Mouse (Mus musculus) forebrain, embryonic 15.5 days (tissue): ENCODE data around the gene Ccdc57. TPM values are rescaled to one million over a fixed set of nuclear protein-coding genes. Genes with fewer than 3 reads are reported as not detected.

Experiments
- ATAC-seq: fragments of 200-750 bp; cut with Nextera tagmentation; replicated peaks from 2 replicates; pipeline ENCODE4 v1.8.0; 2017; ENCODE audit warnings: mild to moderate bottlenecking, moderate TSS enrichment, moderate library complexity
- H3K27ac ChIP-seq: fragments of 300-500 bp; sonication (generic); replicated peaks from 2 replicates; pipeline ENCODE4 v1.5.1; 2015; ENCODE audit warnings: mild to moderate bottlenecking, inconsistent platforms
- H3K27me3 ChIP-seq: fragments of 300-500 bp; sonication (generic); 2 replicates; pipeline ENCODE4 v1.6.1; 2015; ENCODE audit warnings: inconsistent platforms
- H3K36me3 ChIP-seq: fragments of 300-500 bp; sonication (generic); 2 replicates; pipeline ENCODE4 v1.6.1; 2015; ENCODE audit warnings: mild to moderate bottlenecking, inconsistent platforms
- H3K4me1 ChIP-seq: fragments of 300-500 bp; sonication (generic); 2 replicates; pipeline ENCODE4 v1.6.1; 2015; ENCODE audit warnings: inconsistent platforms
- H3K4me2 ChIP-seq: fragments of 300-500 bp; sonication (generic); replicated peaks from 2 replicates; pipeline ENCODE4 v1.6.1; 2015; ENCODE audit warnings: mild to moderate bottlenecking, inconsistent platforms
- H3K4me3 ChIP-seq: fragments of 300-500 bp; sonication (generic); 2 replicates; pipeline ENCODE4 v1.5.1; 2015; ENCODE audit warnings: mild to moderate bottlenecking, inconsistent platforms
- H3K9ac ChIP-seq: fragments of 300-500 bp; sonication (generic); replicated peaks from 2 replicates; pipeline ENCODE4 v1.6.1; 2015; ENCODE audit warnings: mild to moderate bottlenecking, inconsistent platforms
- H3K9me3 ChIP-seq: fragments of 300-500 bp; sonication (generic); 2 replicates; pipeline ENCODE4 v1.6.1; 2016; ENCODE audit warnings: inconsistent platforms
- WGBS: fragments of 180-500 bp; shearing (Covaris S2); methylation state at CpG from one replicate; pipeline ENCODE4 v1.1.7; 2015; ENCODE audit warnings: mixed read lengths; 5-methylcytosine and 5-hydroxymethylcytosine counted together
- polyA plus RNA-seq: library from polyadenylated mRNA; unstranded; fragments of >200 nt; fragmentation: Nextera tagmentation; extraction: Ambion mirVana; gene quantifications from 2 replicates; pipeline ENCODE4 v1.2.1, GENCODE M21; 2015

Gene Ccdc57
- polyA plus RNA-seq, 1 experiment from 2014 or later = 7.0 TPM

DNA sequence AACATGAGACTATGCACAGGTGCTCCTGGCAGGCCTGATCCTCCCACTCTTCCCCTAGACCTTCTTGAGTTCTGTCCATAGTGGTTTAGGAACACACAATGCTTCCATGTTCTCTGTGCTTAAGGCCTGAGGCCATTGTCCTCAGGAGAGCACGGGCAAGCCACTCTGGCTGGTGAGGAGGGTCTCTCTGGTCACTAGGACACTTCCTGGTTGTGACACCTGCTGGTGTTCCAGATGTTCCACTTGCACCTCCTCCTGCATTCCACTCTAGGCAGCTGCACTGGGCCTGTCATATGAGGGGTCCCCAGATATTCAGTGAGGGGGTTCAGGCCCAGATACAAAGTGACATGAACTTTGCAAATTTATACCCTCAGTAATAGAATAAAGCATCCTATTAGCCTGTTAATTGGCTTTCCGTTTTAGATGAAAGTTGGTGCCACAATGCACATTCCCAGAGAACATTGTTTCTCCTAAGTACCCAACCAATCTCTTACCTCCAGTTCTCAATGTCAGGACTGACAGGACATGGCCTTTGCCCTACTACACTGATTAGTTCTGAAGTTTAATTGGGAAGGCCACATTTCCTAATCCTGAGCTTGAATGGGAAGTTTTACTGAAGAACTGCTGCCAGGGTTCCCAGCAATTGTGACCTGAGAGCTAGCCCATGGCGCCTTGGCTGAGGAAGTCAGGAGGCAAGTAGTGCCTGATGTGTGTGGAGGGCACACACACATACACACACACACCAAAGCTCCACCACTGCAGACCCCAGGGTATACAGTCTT lies 100.8 kb downstream of the Ccdc57 start:
- H3K27me3 ChIP-seq = no peaks in the 10 kb centered on the region
- no peak overlapping the region for H3K4me3 ChIP-seq
- H3K4me2 ChIP-seq = no peak overlapping the region
- H3K4me1 ChIP-seq = peaks cover 13% of the 10 kb centered on the region
- H3K9ac ChIP-seq = no peak overlapping the region
- no peak overlapping the region for H3K27ac ChIP-seq
- no peaks in the 10 kb centered on the region for H3K9me3 ChIP-seq
- no peak for ATAC-seq
- WGBS = 58% methylated on average over 3 of the region's 3 CpGs
- H3K36me3 ChIP-seq = no peaks in the 10 kb centered on the region

DNA sequence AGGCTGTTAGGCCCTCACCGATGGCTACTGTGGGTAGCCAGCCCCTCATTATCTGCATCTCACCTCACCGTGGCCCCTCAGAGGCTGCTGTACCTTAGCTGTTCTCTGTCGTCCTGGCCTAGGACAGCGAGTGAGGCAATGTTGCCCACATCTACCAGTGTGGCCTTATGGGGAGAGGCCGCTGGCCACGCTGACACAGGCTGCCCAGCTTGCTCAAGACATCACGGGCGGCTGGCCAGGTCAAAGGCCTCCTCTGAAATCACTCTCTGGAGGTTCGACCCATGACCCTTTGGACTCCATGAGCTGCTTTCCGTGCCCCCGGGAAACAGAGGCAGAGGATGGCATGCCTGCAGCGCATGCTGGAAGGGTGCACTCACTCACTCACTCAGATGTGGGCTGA lies 102.0 kb downstream of the Ccdc57 start:
- H3K4me2 ChIP-seq = no peak overlapping the region
- no peaks in the 10 kb centered on the region for H3K27me3 ChIP-seq
- H3K27ac ChIP-seq = no peak overlapping the region
- no peaks in the 10 kb centered on the region; the same call in 1 of the 2 replicates for H3K36me3 ChIP-seq
- peaks cover 19% of the 10 kb centered on the region for H3K4me1 ChIP-seq
- no peak overlapping the region for H3K4me3 ChIP-seq
- no peaks in the 10 kb centered on the region for H3K9me3 ChIP-seq
- no peak overlapping the region for H3K9ac ChIP-seq
- no peak for ATAC-seq
- WGBS = 91% methylated on average over 12 of the region's 12 CpGs

DNA sequence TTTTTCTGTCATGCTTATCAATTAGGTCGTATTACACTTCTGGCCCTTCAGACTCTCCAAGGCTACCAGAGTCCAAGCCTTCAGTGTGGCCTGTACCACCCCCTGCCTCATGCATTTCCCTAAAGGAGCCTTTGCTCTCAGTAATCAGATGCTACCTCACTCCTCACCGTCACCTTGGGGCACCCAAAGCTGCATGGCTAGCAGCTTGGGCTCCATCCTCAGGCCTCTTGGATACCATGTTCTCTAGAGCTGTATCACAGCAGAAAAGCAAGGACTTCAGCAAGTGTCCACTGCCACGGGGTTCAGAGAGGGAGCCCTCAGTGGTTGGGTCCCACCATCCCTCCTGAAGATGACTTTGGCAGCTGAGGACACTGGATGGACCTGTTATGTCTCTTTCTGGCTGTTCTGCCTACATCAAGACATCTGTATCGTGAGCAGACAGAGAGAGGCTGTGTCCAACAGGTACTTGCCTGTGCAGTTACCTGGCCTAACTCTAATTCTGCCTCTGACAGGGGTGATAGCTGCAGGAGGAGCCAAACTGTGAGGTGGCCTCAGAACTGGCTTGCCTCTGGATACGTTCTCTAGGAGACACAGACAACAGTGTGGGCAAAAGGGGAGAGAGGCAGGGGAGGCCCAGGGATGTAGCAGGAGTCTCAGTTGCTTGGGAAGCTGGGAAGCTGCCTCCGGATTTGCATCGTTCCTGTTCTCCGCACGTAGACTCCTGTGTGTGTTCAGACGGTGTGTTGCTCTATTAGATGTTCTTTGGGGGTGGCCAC lies 102.7 kb downstream of the Ccdc57 start:
- H3K4me3 ChIP-seq = no peak overlapping the region
- 89% methylated on average over 10 of the region's 10 CpGs for WGBS
- H3K4me1 ChIP-seq = peaks cover 26% of the 10 kb centered on the region
- no peak overlapping the region for H3K9ac ChIP-seq
- ATAC-seq = no peak
- H3K27me3 ChIP-seq = no peaks in the 10 kb centered on the region
- H3K9me3 ChIP-seq = no peaks in the 10 kb centered on the region
- H3K36me3 ChIP-seq = no peaks in the 10 kb centered on the region; the same call in 1 of the 2 replicates
- H3K27ac ChIP-seq = no peak overlapping the region
- H3K4me2 ChIP-seq = no peak overlapping the region

DNA sequence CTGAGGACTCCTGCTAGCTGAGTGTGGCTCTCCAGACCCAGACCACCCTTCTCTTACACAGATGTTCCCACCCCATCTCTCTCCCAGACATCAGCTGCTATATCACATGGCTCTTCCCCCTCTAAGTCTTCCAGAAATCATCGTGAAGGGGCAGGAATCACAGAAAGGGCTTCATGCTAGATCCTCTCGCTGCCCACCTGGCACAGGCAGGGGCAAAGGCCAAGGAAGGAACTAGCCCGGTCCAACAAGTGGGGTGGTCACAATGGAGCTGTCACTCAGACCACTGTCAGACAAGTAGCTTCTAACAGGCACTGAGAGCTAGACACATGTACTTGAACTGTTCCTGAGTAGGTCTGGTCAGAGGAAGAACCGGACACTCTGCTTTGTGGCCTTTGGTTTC lies 104.3 kb downstream of the Ccdc57 start:
- no peaks in the 10 kb centered on the region for H3K27me3 ChIP-seq
- no peak overlapping the region for H3K4me3 ChIP-seq
- 71% methylated on average over 4 of the region's 4 CpGs for WGBS
- H3K27ac ChIP-seq = no peak overlapping the region
- no peak for ATAC-seq
- H3K36me3 ChIP-seq = no peaks in the 10 kb centered on the region; the same call in 1 of the 2 replicates
- H3K9me3 ChIP-seq = no peaks in the 10 kb centered on the region
- H3K4me1 ChIP-seq = peaks cover 15% of the 10 kb centered on the region
- H3K9ac ChIP-seq = no peak overlapping the region
- no peak overlapping the region for H3K4me2 ChIP-seq

DNA sequence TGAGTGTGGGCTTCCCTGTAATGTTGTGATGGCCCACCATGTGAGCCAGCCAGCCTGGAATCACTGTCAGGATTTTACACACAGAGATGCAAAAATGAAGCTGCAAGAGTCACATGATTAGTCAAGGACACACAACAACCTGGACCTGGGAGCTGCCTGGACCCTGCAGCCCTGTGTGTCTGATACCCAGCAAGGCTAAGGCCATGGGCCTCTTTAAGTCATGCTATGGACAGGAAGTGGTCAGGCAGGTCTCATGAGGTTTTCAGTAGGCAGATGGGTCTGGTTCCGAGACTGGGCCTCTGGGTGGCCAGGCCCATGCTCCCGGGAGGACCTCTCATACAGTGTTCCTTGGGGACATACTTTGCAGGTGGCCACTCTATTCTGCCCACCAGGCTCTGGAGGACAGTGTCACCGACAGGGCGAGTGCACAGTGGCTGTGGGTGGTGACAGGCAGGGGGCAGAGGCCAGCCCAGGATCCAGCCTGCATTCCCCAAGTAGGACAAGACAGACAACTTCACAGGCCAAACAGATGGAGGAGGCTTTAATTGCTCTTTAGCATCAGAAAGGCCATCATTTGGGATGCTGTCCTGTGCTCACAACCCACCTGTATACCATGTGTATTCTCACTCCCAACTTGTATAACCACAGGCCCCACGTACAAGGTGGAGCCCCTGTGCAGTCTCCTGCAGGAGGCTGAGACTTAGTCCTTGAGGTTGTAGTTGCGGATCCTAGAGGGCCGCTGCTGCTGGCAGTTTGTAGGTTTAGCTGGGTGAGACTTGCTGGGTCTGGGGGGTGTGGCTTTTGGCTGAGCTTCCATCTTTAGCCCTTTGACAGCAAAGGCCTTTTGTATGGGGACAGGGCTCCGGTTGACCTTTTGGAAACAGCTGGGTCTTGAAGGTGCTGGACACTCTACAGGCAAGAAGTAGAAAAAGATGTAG lies 106.4 kb downstream of the Ccdc57 start:
- 85% methylated on average over 8 of the region's 8 CpGs for WGBS
- Histone ChIP-seq H3K27ac (peak overlapping the region; percentile 99), H3K4me2 (no peak overlapping the region), H3K36me3 (peaks cover 8% of the 10 kb centered on the region; the same call in 1 of the 2 replicates), H3K27me3 (no peaks in the 10 kb centered on the region), H3K9me3 (no peaks in the 10 kb centered on the region), H3K9ac (no peak overlapping the region), H3K4me1 (peaks cover 35% of the 10 kb centered on the region), H3K4me3 (no peak overlapping the region)
- ATAC-seq = no peak

DNA sequence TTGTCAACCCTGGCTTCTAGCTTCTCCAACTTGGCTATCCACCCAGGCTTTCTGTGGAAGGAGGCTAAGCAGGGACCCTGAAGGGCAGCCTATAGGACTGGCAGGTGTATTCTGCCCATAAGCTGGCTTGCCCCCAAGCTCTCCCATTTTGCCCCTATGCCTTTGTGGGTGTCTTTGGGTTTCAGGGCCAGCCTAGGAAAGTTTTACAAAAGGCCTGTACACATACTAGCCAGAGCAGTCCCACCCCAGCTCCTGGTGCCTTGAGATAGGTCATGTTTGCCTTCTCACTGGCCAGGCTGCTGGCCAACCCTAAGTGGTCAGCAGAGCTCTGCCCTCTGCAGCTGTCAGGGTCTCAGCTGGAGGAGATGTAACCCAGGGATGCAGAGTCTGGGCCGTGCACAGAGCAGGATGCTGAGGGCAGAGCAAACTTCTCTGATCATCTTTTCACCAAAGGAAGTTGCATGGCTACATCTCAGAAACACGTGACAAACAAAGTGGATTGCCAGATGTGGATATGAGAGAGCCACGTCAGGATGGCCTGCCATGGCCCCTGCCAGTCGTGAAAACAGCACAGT lies 107.3 kb downstream of the Ccdc57 start:
- H3K4me2 ChIP-seq = peak overlapping the region; percentile 94
- peaks cover 14% of the 10 kb centered on the region for H3K36me3 ChIP-seq
- ATAC-seq = no peak
- no peaks in the 10 kb centered on the region for H3K27me3 ChIP-seq
- WGBS = 45% methylated on average over 4 of the region's 4 CpGs
- H3K27ac ChIP-seq = peak overlapping the region; percentile 99
- peak overlapping the region; percentile 79 for H3K4me3 ChIP-seq
- H3K9ac ChIP-seq = peak overlapping the region; percentile 83
- H3K9me3 ChIP-seq = no peaks in the 10 kb centered on the region
- peaks cover 42% of the 10 kb centered on the region for H3K4me1 ChIP-seq

DNA sequence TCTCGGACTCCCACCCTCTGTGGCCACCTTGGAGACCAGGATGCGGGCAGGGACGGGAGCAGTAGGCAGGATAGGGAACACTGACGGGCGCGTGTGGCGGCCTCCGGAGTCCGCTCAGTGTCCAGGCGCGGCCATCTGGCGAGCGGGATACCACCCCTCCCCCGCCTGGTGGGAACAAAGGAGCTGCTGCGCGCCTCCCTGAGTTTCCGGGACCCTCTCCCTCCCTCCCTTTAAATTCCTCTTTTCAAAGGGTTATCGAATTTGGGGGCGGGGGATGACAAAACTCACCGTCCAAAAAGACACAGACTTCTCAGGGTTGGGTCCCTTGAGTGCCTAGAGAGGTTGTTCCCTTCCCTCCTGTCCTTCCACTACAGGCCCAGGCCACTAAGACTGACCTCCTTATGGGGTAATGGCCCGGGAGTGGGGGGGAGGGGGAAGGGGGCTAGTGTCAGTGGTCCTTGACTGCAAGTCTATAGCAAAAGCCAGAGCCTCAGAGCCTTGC lies 107.8 kb downstream of the Ccdc57 start:
- no peaks in the 10 kb centered on the region for H3K9me3 ChIP-seq
- peaks cover 42% of the 10 kb centered on the region for H3K4me1 ChIP-seq
- H3K27ac ChIP-seq = peak overlapping the region; percentile 99
- H3K9ac ChIP-seq = peak overlapping the region; percentile 83
- H3K27me3 ChIP-seq = no peaks in the 10 kb centered on the region
- under 1% methylated on average over 21 of the region's 21 CpGs for WGBS
- H3K36me3 ChIP-seq = peaks cover 20% of the 10 kb centered on the region
- peak overlapping the region; percentile 79 for H3K4me3 ChIP-seq
- H3K4me2 ChIP-seq = peak overlapping the region; percentile 94
- ATAC-seq = peak; percentile 8

DNA sequence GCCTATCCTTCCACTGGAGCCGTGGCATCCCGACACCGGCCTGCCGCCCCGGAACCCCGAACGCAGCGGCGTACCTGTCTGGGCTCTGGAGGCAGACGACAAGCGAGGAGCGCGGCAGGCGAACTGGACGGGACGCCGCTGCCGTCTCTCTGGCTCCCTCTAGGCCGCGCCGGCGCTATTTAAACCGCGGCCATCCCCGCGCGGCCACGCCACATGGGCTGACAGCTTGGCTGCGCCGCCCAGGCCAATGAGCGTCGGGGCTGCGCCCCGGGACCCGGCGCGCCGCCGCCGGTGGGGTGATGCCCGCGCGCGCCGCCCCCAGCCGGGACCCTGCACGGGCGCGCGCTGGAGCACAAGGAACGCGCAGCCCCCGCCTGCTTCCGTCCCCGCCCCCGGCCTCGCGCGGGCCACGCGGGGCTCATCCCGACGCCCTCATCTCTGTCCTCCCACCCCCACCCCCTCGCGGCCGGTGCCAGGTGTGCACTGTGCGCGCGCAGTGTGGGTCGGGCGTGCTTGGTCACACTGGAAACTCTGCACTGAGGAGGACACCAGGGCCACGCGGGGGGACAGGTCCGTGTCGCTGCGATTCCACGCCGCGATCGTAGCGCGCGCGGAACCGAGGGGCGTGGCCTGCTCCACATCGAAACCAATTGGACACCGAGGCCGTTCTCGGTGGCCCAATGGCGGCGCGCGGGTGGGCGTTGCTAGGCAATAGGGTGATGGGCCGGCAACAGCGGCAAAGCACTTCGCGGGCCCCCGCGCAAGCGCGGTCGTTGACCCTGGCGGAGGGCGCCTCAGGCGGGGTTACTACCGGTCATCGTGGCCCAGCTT lies 108.5 kb downstream of the Ccdc57 start, which contains the start of gene Fasn:
TSS of gene Fasn (minus strand) at position 592 of the 831 bp plus-strand sequence.
- Histone ChIP-seq H3K4me2 (peak within 1 kb of the TSS; percentile 94), H3K9me3 (no peaks in the 10 kb centered on the region), H3K27me3 (no peaks in the 10 kb centered on the region), H3K4me3 (peak within 1 kb of the TSS; percentile 79), H3K4me1 (peaks cover 42% of the 10 kb centered on the region), H3K27ac (peak within 1 kb of the TSS; percentile 99), H3K9ac (peak within 1 kb of the TSS; percentile 83), H3K36me3 (peaks cover 26% of the 10 kb centered on the region)
- WGBS = under 1% methylated on average over 95 of the region's 109 CpGs
- ATAC-seq = peak; percentile 92

DNA sequence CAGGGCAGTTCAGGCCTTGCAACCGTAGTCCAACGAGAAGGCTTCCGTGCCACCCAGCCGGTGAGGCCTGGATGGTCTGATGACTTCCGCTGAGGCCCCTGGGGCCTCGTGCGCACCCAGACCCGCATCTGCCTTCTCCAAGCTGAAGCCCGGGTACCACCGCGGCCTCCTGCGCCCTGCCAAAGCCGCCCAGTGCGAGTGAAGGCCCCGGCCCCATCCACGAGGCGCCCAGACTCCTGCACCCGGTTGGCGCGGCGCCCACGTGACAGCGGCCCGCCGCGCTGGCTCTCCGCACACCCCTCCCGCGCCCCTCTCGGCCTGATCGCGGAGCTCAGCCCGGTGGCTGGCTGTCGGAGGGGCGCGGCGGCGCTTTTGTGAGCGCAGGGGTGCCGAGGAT lies 109.1 kb downstream of the Ccdc57 start:
- under 1% methylated on average over 40 of the region's 40 CpGs for WGBS
- Histone ChIP-seq H3K27me3 (no peaks in the 10 kb centered on the region), H3K27ac (peak overlapping the region; percentile 99), H3K9ac (peak overlapping the region; percentile 83), H3K36me3 (peaks cover 32% of the 10 kb centered on the region), H3K4me3 (peak overlapping the region; percentile 79), H3K4me1 (peaks cover 42% of the 10 kb centered on the region), H3K4me2 (peak overlapping the region; percentile 94), H3K9me3 (no peaks in the 10 kb centered on the region)
- ATAC-seq = peak; percentile 24

DNA sequence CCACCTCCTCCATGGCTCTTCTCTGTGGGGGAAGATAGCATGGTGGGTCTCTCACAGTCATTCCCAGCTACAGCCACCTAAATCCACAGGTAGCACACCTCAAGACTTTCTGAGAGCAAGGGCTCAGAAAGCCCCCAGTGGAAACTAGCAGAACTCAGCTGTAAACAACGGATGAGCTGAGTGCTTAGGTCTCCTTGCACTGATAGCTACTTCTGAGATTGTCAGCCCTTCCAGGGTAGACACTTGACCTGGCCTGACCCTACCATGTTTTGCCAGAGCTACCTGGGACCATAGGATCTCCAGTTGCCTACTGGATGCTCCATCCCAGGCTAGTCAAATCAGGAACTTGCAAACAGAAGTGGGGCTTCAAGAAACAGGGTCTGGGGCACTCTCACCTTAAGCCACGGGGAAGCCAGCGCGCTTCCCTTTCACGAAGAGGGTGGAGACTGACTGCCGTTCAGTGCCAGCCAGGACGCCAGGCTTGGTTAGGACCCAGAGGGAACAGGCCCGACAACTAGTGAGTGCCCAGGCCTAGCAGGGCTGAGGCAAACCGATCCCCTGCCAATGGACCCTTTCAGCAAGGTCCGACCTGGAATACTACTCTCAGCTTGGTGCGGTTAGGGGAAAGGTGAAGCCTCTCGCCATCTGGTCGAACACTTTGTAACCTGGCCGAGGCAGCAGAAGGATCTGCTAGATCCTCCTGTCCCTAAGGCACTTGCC lies 109.7 kb downstream of the Ccdc57 start:
- Histone ChIP-seq H3K4me1 (peaks cover 42% of the 10 kb centered on the region), H3K36me3 (peaks cover 38% of the 10 kb centered on the region)

More for the DNA sequence above, 109.7 kb downstream of the Ccdc57 start:
- H3K4me2 ChIP-seq = peak overlapping the region; percentile 94
- H3K9ac ChIP-seq = peak overlapping the region; percentile 83
- no peak for ATAC-seq
- H3K4me3 ChIP-seq = peak overlapping the region; percentile 79
- no peaks in the 10 kb centered on the region for H3K9me3 ChIP-seq
- WGBS = under 1% methylated on average over 14 of the region's 14 CpGs
- no peaks in the 10 kb centered on the region for H3K27me3 ChIP-seq
- H3K27ac ChIP-seq = peak overlapping the region; percentile 99
